Mouse (Mus musculus) lung, postnatal 0 days (tissue): ENCODE data around the gene Gabbr2.

Experiments used
- CTCF ChIP-seq: IDR thresholded peaks from 2 replicates; pipeline ENCODE4 v1.5.1; 2016; ENCODE audit warnings: antibody characterized with exemption, mild to moderate bottlenecking
- EP300 ChIP-seq: IDR thresholded peaks from 2 replicates; pipeline ENCODE4 v1.6.1; 2016; ENCODE audit warnings: antibody characterized with exemption, mild to moderate bottlenecking, control low read depth

GRCm38 (mm10) chr4:46675992-46676391 lies 315.7 kb downstream of the Gabbr2 start:
- no peak for TF ChIP-seq CTCF
- TF ChIP-seq EP300: no peak
